Mouse (Mus musculus) heart, adult 2 months (tissue): ENCODE data around the gene Atp13a3. TPM values are rescaled to one million over a fixed set of nuclear protein-coding genes. Genes with fewer than 3 reads are reported as not detected.

Experiments
- DNase-seq, 2 experiments: peaks; one replicate each; pipeline ENCODE4 v3.0.0; 2021
- H3K27ac ChIP-seq: fragments of 200-600 bp; 2 replicates; pipeline ENCODE4 v1.8.1; 2022
- H3K27me3 ChIP-seq: fragments of 200-500 bp; 2 replicates; pipeline ENCODE4 v1.6.1; 2012; ENCODE audit warnings: mild to moderate bottlenecking, low read length, inconsistent platforms, mixed read lengths; ENCODE audit not compliant: control insufficient read depth, insufficient read depth
- H3K36me3 ChIP-seq: fragments of 200-500 bp; 2 replicates; pipeline ENCODE4 v1.6.1; 2012; ENCODE audit warnings: low read length, inconsistent platforms; ENCODE audit not compliant: control insufficient read depth, insufficient read depth
- H3K4me1 ChIP-seq: fragments of 200-500 bp; 2 replicates; pipeline ENCODE4 v1.6.1; 2011; ENCODE audit warnings: low read length; ENCODE audit not compliant: control insufficient read depth, insufficient read depth
- H3K4me3 ChIP-seq: fragments of 200-600 bp; 2 replicates; pipeline ENCODE4 v1.8.1; 2022
- H3K79me2 ChIP-seq: fragments of 200-500 bp; replicated peaks from 2 replicates; pipeline ENCODE4 v1.6.1; 2012; ENCODE audit warnings: mild to moderate bottlenecking, inconsistent platforms, low read length, moderate library complexity, mixed read lengths; ENCODE audit not compliant: control insufficient read depth, insufficient read depth
- H3K9ac ChIP-seq: fragments of 200-500 bp; 2 replicates; pipeline ENCODE4 v1.6.1; 2012; ENCODE audit warnings: low read depth, mild to moderate bottlenecking, control low read depth, inconsistent platforms, low read length, mixed read lengths
- CTCF ChIP-seq: fragments of 200-600 bp; IDR thresholded peaks from 2 replicates; pipeline ENCODE4 v1.8.1; 2022; ENCODE audit warnings: antibody characterized with exemption, mild to moderate bottlenecking, moderate library complexity
- EP300 ChIP-seq: fragments of 200-500 bp; IDR thresholded peaks from 2 replicates; pipeline ENCODE4 v1.6.1; 2011; ENCODE audit warnings: low read depth, low read length, control low read depth; ENCODE audit not compliant: insufficient read depth
- POLR2A ChIP-seq: fragments of 200-500 bp; IDR thresholded peaks from 2 replicates; pipeline ENCODE4 v1.6.1; 2011; ENCODE audit warnings: mild to moderate bottlenecking, low read depth, low read length, control low read depth; ENCODE audit not compliant: insufficient read depth
- WGBS: fragments of 180-500 bp; shearing (Covaris S2); methylation state at CpG from one replicate; pipeline ENCODE4 v1.1.7; 2018; 5-methylcytosine and 5-hydroxymethylcytosine counted together
- intact Hi-C: fragments of 180-260 bp; cut with DNase I; formaldehyde crosslinking; loops from one replicate; pipeline ENCODE4 v1.15.1; 2025
- polyA plus RNA-seq: library from polyadenylated mRNA; depleted of rRNA; stranded (reverse); fragments of >200 nt; gene quantifications from 2 replicates; pipeline ENCODE4 v1.2.3, GENCODE M21; 2012
- total RNA-seq, 2 experiments: library from RNA; stranded (reverse); gene quantifications; 2 replicates each; pipeline ENCODE4 v1.2.3; 2021

Atp13a3 gene
- total and polyA plus RNA-seq, 3 experiments: 10.6 to 54.7 (median 48.2) TPM

GRCm38 (mm10) chr16:30410914-30411313 is 5.1 kb upstream of the Atp13a3 start:
- Histone ChIP-seq H3K79me2 (no peaks in the 10 kb centered on the region), H3K9ac (no peak overlapping the region), H3K4me1 (no peaks in the 10 kb centered on the region), H3K27me3 (no peaks in the 10 kb centered on the region), H3K36me3 (no peaks in the 10 kb centered on the region), H3K27ac (no peak overlapping the region), H3K4me3 (no peak overlapping the region)
- DNase-seq: no peak
- intact Hi-C loops: no loop called here
- TF ChIP-seq POLR2A: no peak
- TF ChIP-seq CTCF: no peak
- TF ChIP-seq EP300: no peak
- WGBS: 70% methylated on average over 4 of the region's 4 CpGs

GRCm38 (mm10) chr16:30407513-30407912 is 1.7 kb upstream of the Atp13a3 start:
- intact Hi-C loops: no loop called here
- Histone ChIP-seq H3K27me3 (no peaks in the 10 kb centered on the region), H3K4me1 (no peaks in the 10 kb centered on the region), H3K27ac (no peak overlapping the region), H3K9ac (no peak overlapping the region), H3K79me2 (no peaks in the 10 kb centered on the region), H3K4me3 (no peak overlapping the region), H3K36me3 (no peaks in the 10 kb centered on the region)
- WGBS: 65% methylated on average over 2 of the region's 2 CpGs
- TF ChIP-seq POLR2A (no peak), EP300 (no peak), CTCF (no peak)
- no peak for DNase-seq

- DNase-seq: no peak
- Histone ChIP-seq H3K79me2 (no peaks in the 10 kb centered on the region), H3K36me3 (no peaks in the 10 kb centered on the region), H3K4me3 (no peak overlapping the region), H3K27me3 (no peaks in the 10 kb centered on the region), H3K4me1 (no peaks in the 10 kb centered on the region), H3K27ac (no peak overlapping the region), H3K9ac (no peak overlapping the region)
- TF ChIP-seq EP300 (no peak), CTCF (no peak), POLR2A (no peak)
- 88% methylated on average over 3 of the region's 3 CpGs for WGBS
- intact Hi-C loops: no loop called here
These were observed 2.2 kb downstream of the Atp13a3 start for GRCm38 (mm10) chr16:30403528-30403927.

- intact Hi-C loops: no loop called here
- Histone ChIP-seq H3K36me3 (no peaks in the 10 kb centered on the region), H3K4me1 (peaks cover 4% of the 10 kb centered on the region), H3K79me2 (no peaks in the 10 kb centered on the region), H3K27ac (peak overlapping the region; percentile 65), H3K4me3 (peak overlapping the region; percentile 17; the same call in 1 of the 2 replicates), H3K9ac (no peak overlapping the region), H3K27me3 (no peaks in the 10 kb centered on the region)
- DNase-seq: peak; percentile 38 to 50
- TF ChIP-seq POLR2A (no peak), CTCF (no peak), EP300 (no peak)
- WGBS: 27% methylated on average over 15 of the region's 15 CpGs
These were observed 8.4 kb downstream of the Atp13a3 start for GRCm38 (mm10) chr16:30397127-30398057.

GRCm38 (mm10) chr16:30395136-30395535 is 10.6 kb downstream of the Atp13a3 start:
- H3K27me3 ChIP-seq: no peaks in the 10 kb centered on the region
- no peak overlapping the region for H3K27ac ChIP-seq
- peaks cover 7% of the 10 kb centered on the region for H3K4me1 ChIP-seq
- H3K79me2 ChIP-seq: no peaks in the 10 kb centered on the region
- no peak overlapping the region for H3K4me3 ChIP-seq
- peak in 1 of 2 experiments; percentile 40 for DNase-seq
- TF ChIP-seq POLR2A: no peak
- TF ChIP-seq EP300: no peak
- no peaks in the 10 kb centered on the region for H3K36me3 ChIP-seq
- intact Hi-C loops: no loop called here
- no peak overlapping the region for H3K9ac ChIP-seq
- 63% methylated on average over 2 of the region's 2 CpGs for WGBS
